Mouse (Mus musculus): ENCODE measurements around the gene Hist1h1c. TPM values are rescaled to one million over a fixed set of nuclear protein-coding genes. Genes with fewer than 3 reads are reported as not detected.
"Not testable (repeated sequence)": the region's sequence is repeated elsewhere in the genome, so short reads cannot be mapped to it uniquely, and the experiment has no call there.

Hist1h1c gene
- polyA plus RNA-seq, 1 experiment from 2014 or later = 13.6 TPM

DNA sequence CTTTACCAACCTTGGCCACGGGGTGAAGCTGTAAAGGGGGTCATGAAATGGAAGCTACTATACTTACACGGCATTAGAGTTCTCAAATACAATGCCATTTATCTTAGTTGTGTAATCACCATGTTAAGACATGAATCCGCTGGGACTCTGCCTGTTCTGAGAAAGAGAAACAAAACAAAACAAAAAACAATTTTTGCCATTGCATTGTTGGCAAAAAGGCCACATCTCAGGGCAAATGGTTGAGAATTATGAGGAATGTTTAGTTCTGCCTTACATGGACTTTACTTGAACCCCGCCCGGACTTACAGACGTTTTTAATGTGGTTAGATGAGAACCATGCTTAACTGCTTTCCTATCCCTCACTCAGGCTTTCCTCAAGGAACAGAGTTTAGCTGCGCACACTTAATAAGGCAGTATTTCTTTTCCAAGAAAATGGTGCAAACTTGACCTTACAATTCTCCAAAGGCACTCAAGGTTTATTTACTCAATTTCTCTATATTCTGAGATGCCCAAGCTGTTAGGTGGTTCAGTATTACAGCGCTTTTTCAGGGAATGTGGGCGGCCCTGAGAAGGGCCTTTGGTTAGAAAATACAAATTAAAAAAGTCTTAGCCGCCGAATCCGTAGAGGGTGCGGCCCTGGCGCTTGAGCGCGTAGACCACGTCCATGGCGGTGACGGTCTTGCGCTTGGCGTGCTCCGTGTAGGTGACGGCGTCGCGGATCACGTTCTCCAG is 21.8 kb downstream of the Hist1h1c start:
- peak; percentile 13 for ATAC-seq (ENCODE audit: low FRiP score, low read depth)
- no peaks in the 10 kb centered on the region for H3K9me3 ChIP-seq
- 1% methylated on average over 26 of the region's 27 CpGs for WGBS
- peaks cover 23% of the 10 kb centered on the region for H3K4me1 ChIP-seq
- peak overlapping the region; percentile 39 for H3K4me3 ChIP-seq
- no peaks in the 10 kb centered on the region for H3K27me3 ChIP-seq (replicated peaks)
- peak overlapping the region; percentile 48 for H3K9ac ChIP-seq
- peak overlapping the region; percentile 83 for H3K4me2 ChIP-seq (replicated peaks)
- peak overlapping the region; percentile 50; the same call in 1 of the 2 replicates for H3K27ac ChIP-seq
- no peaks in the 10 kb centered on the region for H3K36me3 ChIP-seq

DNA sequence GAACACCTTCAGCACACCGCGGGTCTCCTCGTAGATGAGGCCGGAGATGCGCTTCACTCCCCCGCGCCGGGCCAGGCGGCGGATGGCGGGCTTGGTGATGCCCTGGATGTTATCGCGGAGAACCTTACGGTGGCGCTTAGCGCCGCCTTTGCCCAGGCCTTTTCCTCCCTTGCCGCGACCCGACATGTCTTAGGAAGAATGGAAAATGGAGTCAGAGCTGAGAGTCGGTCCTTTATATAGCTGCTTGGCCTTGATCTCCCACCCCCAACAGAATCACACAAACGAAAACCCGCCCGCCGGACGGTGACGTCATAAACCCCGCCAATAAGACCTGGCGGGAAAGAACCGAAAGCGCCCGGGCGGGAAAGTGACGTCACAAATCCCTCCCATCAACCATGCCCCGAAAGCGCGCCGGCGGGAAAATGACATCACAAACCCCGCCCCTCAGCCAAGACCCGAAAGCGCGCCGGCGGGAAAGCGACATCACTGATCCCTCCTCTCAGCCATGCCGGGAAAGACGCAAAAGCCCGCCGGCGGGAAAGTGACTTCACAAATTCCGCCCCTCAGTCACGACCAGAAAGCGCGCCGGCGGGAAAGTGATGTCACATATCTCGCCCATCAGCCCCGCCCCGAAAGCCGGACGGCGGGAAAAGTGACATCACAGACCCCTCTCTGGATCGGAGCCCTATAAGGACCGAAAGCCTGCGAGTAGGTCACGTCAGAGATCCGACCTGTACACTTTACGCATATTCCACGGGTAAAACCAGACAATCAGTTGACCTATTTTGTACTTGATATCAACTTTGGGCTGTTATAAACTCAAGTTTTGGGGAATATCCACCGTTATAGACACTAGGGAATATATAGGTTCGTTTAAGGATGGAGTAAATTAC is 22.6 kb downstream of the Hist1h1c start, which contains the start of gene Hist1h4a:
Gene Hist1h4a, minus strand, starts transcription at position 259 of the 893 bp plus-strand sequence.
- under 1% methylated on average over 67 of the region's 72 CpGs for WGBS

GRCm38 (mm10) chr13:23761871-23762821 is 23.5 kb downstream of the Hist1h1c start, which contains the start of gene Hist1h3a:
TSS of gene Hist1h3a (minus strand) at chr13:23762386.
- ATAC-seq (ENCODE audit: low FRiP score, low read depth) = peak; percentile 59
- H3K27me3 ChIP-seq (replicated peaks); H3K36me3 ChIP-seq; H3K9me3 ChIP-seq: not testable (repeated sequence)
- Histone ChIP-seq H3K4me2 (replicated peaks) (peak within 1 kb of the TSS; percentile 83), H3K27ac (peak within 1 kb of the TSS; percentile 42), H3K9ac (peak within 1 kb of the TSS; percentile 51), H3K4me3 (peak within 1 kb of the TSS; percentile 39), H3K4me1 (peaks cover 22% of the 10 kb centered on the region)
- under 1% methylated on average over 35 of the region's 52 CpGs for WGBS

More for the DNA sequence above, 22.6 kb downstream of the Hist1h1c start, which contains the start of gene Hist1h4a:
- Histone ChIP-seq H3K4me1 (peaks cover 23% of the 10 kb centered on the region), H3K27ac (peak within 1 kb of the TSS; percentile 50), H3K9ac (peak within 1 kb of the TSS; percentile 51), H3K4me3 (peak within 1 kb of the TSS; percentile 39), H3K27me3 (replicated peaks) (no peaks in the 10 kb centered on the region), H3K36me3 (no peaks in the 10 kb centered on the region), H3K9me3 (no peaks in the 10 kb centered on the region), H3K4me2 (replicated peaks) (peak within 1 kb of the TSS; percentile 83)
- peak; percentile 70 for ATAC-seq (ENCODE audit: low FRiP score, low read depth)

- no peaks in the 10 kb centered on the region for H3K27me3 ChIP-seq (replicated peaks)
- no peaks in the 10 kb centered on the region for H3K9me3 ChIP-seq
- peak overlapping the region; percentile 83 for H3K4me2 ChIP-seq (replicated peaks)
- no peak overlapping the region for H3K9ac ChIP-seq
- 1% methylated on average over 10 of the region's 10 CpGs for WGBS
- H3K4me3 ChIP-seq = peak overlapping the region; percentile 24; the same call in 1 of the 2 replicates
- 0 out of 2 replicates have a peak overlapping the region, but pooled peaks have one; percentile 17 for H3K27ac ChIP-seq
- peaks cover 20% of the 10 kb centered on the region for H3K4me1 ChIP-seq
- no peaks in the 10 kb centered on the region for H3K36me3 ChIP-seq
- no peak for ATAC-seq (ENCODE audit: low FRiP score, low read depth)
Measured at GRCm38 (mm10) chr13:23763242-23763585, 24.6 kb downstream of the Hist1h1c start.

GRCm38 (mm10) chr13:23763586-23764323 is 25.1 kb downstream of the Hist1h1c start, which contains the start of gene Hist1h1a:
TSS of gene Hist1h1a (plus strand) at chr13:23763666.
- 4% methylated on average over 34 of the region's 34 CpGs for WGBS
- Histone ChIP-seq H3K36me3 (no peaks in the 10 kb centered on the region), H3K9me3 (no peaks in the 10 kb centered on the region), H3K27me3 (replicated peaks) (no peaks in the 10 kb centered on the region), H3K4me3 (peak within 1 kb of the TSS; percentile 53), H3K27ac (peak within 1 kb of the TSS; percentile 79), H3K4me1 (peaks cover 20% of the 10 kb centered on the region), H3K9ac (peak within 1 kb of the TSS; percentile 73), H3K4me2 (replicated peaks) (peak within 1 kb of the TSS; percentile 83)
- ATAC-seq (ENCODE audit: low FRiP score, low read depth) = peak; percentile 69

DNA sequence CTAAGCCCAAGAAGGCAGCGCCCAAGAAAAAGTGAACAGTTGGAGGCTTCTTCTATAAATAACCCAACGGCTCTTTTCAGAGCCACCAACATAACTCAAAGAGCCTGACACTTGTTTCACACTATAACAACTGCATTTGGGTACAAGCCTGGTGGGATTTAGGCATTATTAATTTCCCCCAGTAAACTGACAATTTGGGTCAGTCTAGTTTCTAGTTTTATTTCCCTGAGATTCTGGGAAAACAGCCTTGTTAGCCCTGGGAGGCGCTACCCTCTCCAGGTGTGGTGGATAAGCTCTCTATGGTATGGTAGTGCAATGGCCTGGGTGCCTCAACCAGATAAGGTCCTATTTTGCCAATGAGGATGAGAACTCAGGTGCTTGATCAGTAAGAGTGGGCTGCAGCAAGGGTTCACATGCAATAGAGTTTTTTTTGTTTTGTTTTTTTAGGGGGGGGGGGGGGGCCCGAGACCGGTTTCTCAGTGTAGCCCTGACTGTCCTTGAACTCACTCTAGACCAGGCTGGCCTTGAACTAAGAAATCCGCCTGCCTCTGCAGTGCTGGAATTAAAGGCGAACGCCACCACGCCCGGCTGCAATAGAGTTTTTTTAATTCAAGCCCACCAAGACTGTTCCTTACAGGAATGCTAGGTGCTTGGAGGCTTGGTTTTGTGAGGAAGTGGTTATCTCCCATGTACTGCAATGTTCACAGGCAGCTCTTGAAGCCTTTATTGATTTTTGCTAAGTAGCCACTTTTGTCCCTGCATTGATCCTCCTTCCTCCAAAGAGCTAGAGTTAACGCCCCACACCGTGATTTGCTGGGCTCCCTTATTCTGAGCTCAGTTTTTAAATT is 25.9 kb downstream of the Hist1h1c start:
- Histone ChIP-seq H3K4me1 (peaks cover 20% of the 10 kb centered on the region), H3K27me3 (replicated peaks) (no peaks in the 10 kb centered on the region), H3K36me3 (no peaks in the 10 kb centered on the region), H3K9me3 (no peaks in the 10 kb centered on the region), H3K27ac (peak overlapping the region; percentile 79; the same call in 1 of the 2 replicates), H3K4me2 (replicated peaks) (peak overlapping the region; percentile 83), H3K9ac (peak overlapping the region; percentile 73; the same call in 1 of the 2 replicates), H3K4me3 (peak overlapping the region; percentile 53)
- ATAC-seq (ENCODE audit: low FRiP score, low read depth) = no peak
- WGBS = 32% methylated on average over 12 of the region's 12 CpGs

GRCm38 (mm10) chr13:23765172-23765513 is 26.5 kb downstream of the Hist1h1c start:
- H3K4me3 ChIP-seq = no peak overlapping the region
- no peaks in the 10 kb centered on the region for H3K9me3 ChIP-seq
- no peaks in the 10 kb centered on the region for H3K36me3 ChIP-seq
- no peaks in the 10 kb centered on the region for H3K27me3 ChIP-seq (replicated peaks)
- peaks cover 18% of the 10 kb centered on the region for H3K4me1 ChIP-seq
- H3K27ac ChIP-seq = no peak overlapping the region
- H3K9ac ChIP-seq = no peak overlapping the region
- ATAC-seq (ENCODE audit: low FRiP score, low read depth) = no peak
- H3K4me2 ChIP-seq (replicated peaks) = no peak overlapping the region
- WGBS = 56% methylated on average over 1 of the region's 1 CpGs

GRCm38 (mm10) chr13:23766772-23767171 is 28.2 kb downstream of the Hist1h1c start:
- H3K27ac ChIP-seq = no peak overlapping the region
- no peaks in the 10 kb centered on the region for H3K9me3 ChIP-seq
- H3K9ac ChIP-seq = no peak overlapping the region
- no peaks in the 10 kb centered on the region for H3K27me3 ChIP-seq (replicated peaks)
- no peak overlapping the region for H3K4me3 ChIP-seq
- no peak for ATAC-seq (ENCODE audit: low FRiP score, low read depth)
- H3K4me1 ChIP-seq = peaks cover 14% of the 10 kb centered on the region
- H3K4me2 ChIP-seq (replicated peaks) = no peak overlapping the region
- H3K36me3 ChIP-seq = no peaks in the 10 kb centered on the region

GRCm38 (mm10) chr13:23768834-23769397 is 30.3 kb downstream of the Hist1h1c start:
- H3K27ac ChIP-seq = no peak overlapping the region
- 56% methylated on average over 5 of the region's 5 CpGs for WGBS
- no peak overlapping the region for H3K4me3 ChIP-seq
- no peak overlapping the region for H3K4me2 ChIP-seq (replicated peaks)
- no peaks in the 10 kb centered on the region for H3K27me3 ChIP-seq (replicated peaks)
- H3K36me3 ChIP-seq = no peaks in the 10 kb centered on the region
- H3K4me1 ChIP-seq = peaks cover 12% of the 10 kb centered on the region
- H3K9ac ChIP-seq = no peak overlapping the region
- ATAC-seq (ENCODE audit: low FRiP score, low read depth) = no peak
- no peaks in the 10 kb centered on the region for H3K9me3 ChIP-seq

DNA sequence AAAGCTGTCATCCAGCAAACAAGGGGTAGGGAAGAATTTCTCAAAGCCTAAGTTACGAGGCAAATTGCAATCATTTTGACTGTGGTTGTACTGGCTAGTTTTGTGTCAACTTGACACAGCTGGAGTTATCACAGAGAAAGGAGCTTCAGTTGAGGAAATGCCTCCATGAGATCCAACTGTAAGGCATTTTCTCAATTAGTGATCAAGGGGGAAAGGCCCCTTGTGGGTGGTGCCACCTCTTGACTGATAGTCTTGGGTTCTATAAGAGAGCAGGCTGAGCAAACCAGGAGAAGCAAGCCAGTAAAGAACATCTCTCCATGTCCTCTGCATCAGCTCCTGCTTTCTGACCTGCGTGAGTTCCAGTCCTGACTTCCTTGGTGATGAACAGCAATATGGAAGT is 31.0 kb downstream of the Hist1h1c start, which contains the start of gene Trim38:
Gene Trim38, plus strand, starts transcription at position 301 of the 400 bp plus-strand sequence.
- not testable (repeated sequence) for H3K27me3 ChIP-seq (replicated peaks); H3K4me3 ChIP-seq; ATAC-seq (ENCODE audit: low FRiP score, low read depth); H3K9me3 ChIP-seq; H3K9ac ChIP-seq; H3K4me2 ChIP-seq (replicated peaks); H3K4me1 ChIP-seq; H3K36me3 ChIP-seq; H3K27ac ChIP-seq
- 81% methylated on average over 2 of the region's 2 CpGs for WGBS

All from neural tube, embryonic 12.5 days (tissue).